Mouse (Mus musculus) lung, embryonic 15.5 days (tissue): ENCODE results near the gene Wee2. TPM values are rescaled to one million over a fixed set of nuclear protein-coding genes. Genes with fewer than 3 reads are reported as not detected.

Experiments
- ATAC-seq: fragments of 200-750 bp; cut with Nextera tagmentation; 2 replicates; pipeline ENCODE4 v1.8.0; 2017; ENCODE audit warnings: moderate number of reproducible peaks, borderline replicate concordance; ENCODE audit not compliant: low FRiP score, low TSS enrichment; ENCODE audit errors: extremely low read depth
- H3K27ac ChIP-seq: fragments of 300-500 bp; sonication (generic); 2 replicates; pipeline ENCODE4 v1.5.1; 2015; ENCODE audit warnings: moderate library complexity, mild to moderate bottlenecking, inconsistent platforms
- H3K27me3 ChIP-seq: fragments of 300-500 bp; sonication (generic); 2 replicates; pipeline ENCODE4 v1.6.1; 2015; ENCODE audit warnings: inconsistent platforms
- H3K36me3 ChIP-seq: fragments of 300-500 bp; sonication (generic); 2 replicates; pipeline ENCODE4 v1.6.1; 2015; ENCODE audit warnings: inconsistent platforms
- H3K4me1 ChIP-seq: fragments of 300-500 bp; sonication (generic); 2 replicates; pipeline ENCODE4 v1.6.1; 2015; ENCODE audit warnings: inconsistent platforms
- H3K4me2 ChIP-seq: fragments of 300-500 bp; sonication (generic); 2 replicates; pipeline ENCODE4 v1.6.1; 2015; ENCODE audit warnings: inconsistent platforms, mild to moderate bottlenecking, moderate library complexity
- H3K4me3 ChIP-seq: fragments of 300-500 bp; sonication (generic); 2 replicates; pipeline ENCODE4 v1.5.1; 2015; ENCODE audit warnings: mild to moderate bottlenecking, inconsistent platforms
- H3K9ac ChIP-seq: fragments of 300-500 bp; sonication (generic); 2 replicates; pipeline ENCODE4 v1.6.1; 2015; ENCODE audit warnings: inconsistent platforms
- H3K9me3 ChIP-seq: fragments of 300-500 bp; sonication (generic); 2 replicates; pipeline ENCODE4 v1.6.1; 2016; ENCODE audit warnings: inconsistent platforms
- WGBS: fragments of 180-500 bp; shearing (Covaris S2); methylation state at CpG from one replicate; pipeline ENCODE4 v1.1.7; 2015; 5-methylcytosine and 5-hydroxymethylcytosine counted together
- polyA plus RNA-seq: library from polyadenylated mRNA; unstranded; fragments of >200 nt; fragmentation: Nextera tagmentation; extraction: Ambion mirVana; gene quantifications from 2 replicates; pipeline ENCODE4 v1.2.1, GENCODE M21; 2015

Gene Wee2
- polyA plus RNA-seq, 1 experiment from 2014 or later = not detected

DNA sequence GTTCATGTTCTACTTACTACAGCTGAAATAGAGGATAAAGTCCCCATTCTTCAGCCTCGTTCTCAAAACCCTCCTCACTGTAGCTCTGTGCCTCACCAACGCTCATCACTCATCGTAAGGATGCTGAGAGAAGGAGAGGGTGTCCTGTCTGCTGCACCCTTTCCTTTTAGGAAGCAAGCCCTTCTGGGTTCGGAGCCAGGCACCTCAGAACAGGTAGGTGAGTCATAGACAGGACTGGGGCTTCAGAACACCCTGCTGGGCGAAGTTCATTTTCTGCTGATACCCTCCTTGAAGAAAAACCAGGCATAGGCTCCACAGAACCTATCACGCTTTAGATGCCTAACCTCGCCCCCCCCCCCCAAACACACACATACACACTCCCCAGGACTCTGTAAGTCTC is 11.4 kb upstream of the Wee2 start:
- Histone ChIP-seq H3K27me3 (no peaks in the 10 kb centered on the region), H3K9ac (no peak overlapping the region), H3K36me3 (no peaks in the 10 kb centered on the region), H3K4me2 (no peak overlapping the region), H3K4me3 (no peak overlapping the region), H3K4me1 (peaks cover 19% of the 10 kb centered on the region; the same call in 1 of the 2 replicates), H3K27ac (no peak overlapping the region), H3K9me3 (no peaks in the 10 kb centered on the region)
- WGBS = 78% methylated on average over 7 of the region's 7 CpGs
- ATAC-seq = no peak

DNA sequence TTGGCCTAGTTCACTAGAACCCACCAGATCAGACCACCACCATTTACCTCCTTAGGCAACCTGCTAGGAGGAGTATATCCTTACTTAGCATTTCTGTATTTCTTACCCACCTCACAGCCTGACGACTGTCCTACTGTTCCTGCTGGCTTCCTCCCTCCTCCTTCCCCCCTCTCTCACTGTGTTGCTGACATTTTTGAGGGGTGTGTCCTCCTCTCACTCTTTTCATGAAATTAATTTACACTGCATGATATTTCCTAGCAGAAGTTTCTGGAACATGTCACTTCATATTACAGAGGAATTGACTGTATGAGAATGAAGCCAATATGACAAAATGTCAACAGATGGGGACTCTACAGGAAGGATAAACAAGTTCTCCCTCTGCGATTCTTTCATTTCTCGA is 10.2 kb upstream of the Wee2 start:
- Histone ChIP-seq H3K36me3 (no peaks in the 10 kb centered on the region), H3K27ac (no peak overlapping the region), H3K9ac (no peak overlapping the region), H3K4me1 (peaks cover 19% of the 10 kb centered on the region; the same call in 1 of the 2 replicates), H3K9me3 (no peaks in the 10 kb centered on the region), H3K4me2 (no peak overlapping the region), H3K4me3 (no peak overlapping the region), H3K27me3 (no peaks in the 10 kb centered on the region)
- WGBS = 50% methylated on average over 3 of the region's 3 CpGs
- no peak for ATAC-seq

DNA sequence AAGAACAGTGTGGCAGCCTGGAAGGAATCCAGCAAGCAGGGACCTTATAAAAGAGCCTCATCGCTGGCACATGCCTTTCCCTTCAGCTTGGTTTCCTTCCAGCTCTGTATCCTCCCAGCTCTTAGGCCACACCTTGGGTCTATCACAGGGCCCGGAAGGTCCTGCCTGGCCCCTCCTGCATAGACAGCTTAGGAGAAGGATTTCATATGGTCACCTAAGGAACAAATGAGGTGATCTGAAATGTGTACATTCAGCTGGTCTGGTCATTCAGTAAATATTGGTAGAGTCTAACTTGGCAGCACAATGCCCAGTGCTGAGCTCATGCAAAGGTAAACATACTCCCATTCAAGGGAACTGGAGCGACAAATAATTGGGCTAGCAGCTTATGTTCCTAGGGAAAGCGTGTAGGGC is 9.4 kb upstream of the Wee2 start:
- peak; percentile 58; the same call in 1 of the 2 replicates for ATAC-seq
- Histone ChIP-seq H3K4me1 (peaks cover 19% of the 10 kb centered on the region), H3K4me3 (no peak overlapping the region), H3K9ac (no peak overlapping the region), H3K36me3 (no peaks in the 10 kb centered on the region), H3K4me2 (no peak overlapping the region), H3K27me3 (no peaks in the 10 kb centered on the region), H3K27ac (no peak overlapping the region; the same call in 1 of the 2 replicates), H3K9me3 (no peaks in the 10 kb centered on the region)
- WGBS = 45% methylated on average over 4 of the region's 4 CpGs

DNA sequence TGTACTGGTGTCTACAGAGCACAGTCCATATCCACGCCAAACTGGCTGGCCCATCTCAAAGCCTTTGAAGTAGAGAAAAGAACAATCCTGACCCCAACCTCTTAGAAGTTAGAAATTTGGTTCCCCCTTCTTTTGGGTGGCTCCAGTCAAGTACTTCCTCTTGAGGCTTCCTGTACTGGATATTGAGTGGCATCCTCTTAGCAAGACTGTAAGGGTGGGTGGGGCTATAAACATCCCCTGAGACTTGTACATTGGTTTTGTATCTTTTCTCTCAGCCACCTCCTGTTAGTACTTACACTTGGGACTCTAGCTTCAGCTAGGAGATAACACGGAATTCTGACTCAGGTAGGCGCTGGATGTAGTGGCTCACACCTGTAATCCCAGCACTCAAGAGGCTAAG is 8.6 kb upstream of the Wee2 start:
- Histone ChIP-seq H3K9me3 (no peaks in the 10 kb centered on the region), H3K36me3 (no peaks in the 10 kb centered on the region), H3K4me1 (peaks cover 25% of the 10 kb centered on the region), H3K9ac (no peak overlapping the region), H3K4me2 (no peak overlapping the region), H3K27ac (peak overlapping the region; percentile 45; the same call in 1 of the 2 replicates), H3K27me3 (no peaks in the 10 kb centered on the region), H3K4me3 (no peak overlapping the region)
- ATAC-seq = no peak
- WGBS = 70% methylated on average over 3 of the region's 3 CpGs

DNA sequence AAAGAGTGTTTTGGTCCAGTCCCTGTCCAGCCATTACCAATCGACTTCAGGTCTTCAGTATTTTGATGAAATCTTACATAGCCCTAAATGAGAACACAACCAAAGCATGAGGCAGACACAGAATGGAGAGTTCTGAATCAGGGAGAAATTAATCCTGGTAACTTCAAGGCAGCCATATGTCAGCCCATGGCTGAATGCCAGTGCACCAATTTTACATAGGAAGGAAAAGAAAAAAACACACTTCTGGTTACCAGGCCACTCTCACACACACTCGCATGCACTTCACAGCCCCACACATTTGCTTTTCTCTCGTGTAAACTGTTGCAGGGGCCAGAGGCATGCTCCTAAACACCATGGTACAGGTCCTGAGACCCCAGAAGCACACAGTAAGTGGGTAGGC is 8.0 kb upstream of the Wee2 start:
- Histone ChIP-seq H3K27ac (no peak overlapping the region), H3K4me3 (no peak overlapping the region), H3K36me3 (no peaks in the 10 kb centered on the region), H3K4me2 (no peak overlapping the region), H3K9ac (no peak overlapping the region), H3K9me3 (no peaks in the 10 kb centered on the region), H3K4me1 (peaks cover 25% of the 10 kb centered on the region), H3K27me3 (no peaks in the 10 kb centered on the region)
- 59% methylated on average over 3 of the region's 3 CpGs for WGBS
- ATAC-seq = no peak

DNA sequence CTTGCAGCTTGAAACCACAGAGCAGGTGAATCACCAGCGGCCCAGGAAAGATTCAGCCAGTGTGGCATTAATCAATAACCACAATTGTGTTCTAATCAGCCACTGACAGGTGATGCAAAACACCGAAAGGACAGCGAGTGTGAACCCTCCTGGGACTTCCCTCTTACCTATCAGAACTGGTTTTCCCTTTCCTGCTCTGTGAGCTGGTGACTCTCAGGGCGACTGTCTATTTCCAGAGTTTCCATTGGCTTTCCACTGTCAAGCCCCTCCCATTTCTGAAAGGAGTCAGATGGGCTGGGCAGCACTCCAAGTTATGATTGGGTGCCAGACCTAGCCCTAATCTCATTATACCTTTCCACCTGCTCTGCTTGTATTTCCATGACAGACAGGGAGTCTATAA is 7.5 kb upstream of the Wee2 start:
- Histone ChIP-seq H3K4me3 (no peak overlapping the region), H3K4me1 (peaks cover 28% of the 10 kb centered on the region), H3K9ac (no peak overlapping the region), H3K36me3 (no peaks in the 10 kb centered on the region), H3K27ac (no peak overlapping the region), H3K27me3 (no peaks in the 10 kb centered on the region), H3K9me3 (no peaks in the 10 kb centered on the region), H3K4me2 (no peak overlapping the region)
- 43% methylated on average over 4 of the region's 4 CpGs for WGBS
- no peak for ATAC-seq

DNA sequence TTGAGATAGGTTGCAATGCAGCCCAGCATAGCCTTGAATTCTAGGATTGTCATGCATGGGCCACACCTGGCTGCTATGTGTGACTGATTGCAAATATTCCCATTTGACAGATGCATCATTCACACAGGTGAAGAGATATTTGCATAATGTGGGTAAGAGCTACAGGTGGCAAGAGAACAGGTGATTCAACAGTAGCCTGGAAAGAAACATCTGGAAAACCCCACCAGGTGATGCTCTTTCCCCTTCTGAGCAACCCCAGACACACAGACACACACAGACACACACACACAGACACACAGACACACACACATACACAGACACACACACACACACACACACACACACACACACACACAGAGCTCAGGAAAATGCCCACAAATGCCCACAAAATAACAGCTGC is 7.1 kb upstream of the Wee2 start:
- H3K9me3 ChIP-seq = no peaks in the 10 kb centered on the region
- ATAC-seq = no peak

DNA sequence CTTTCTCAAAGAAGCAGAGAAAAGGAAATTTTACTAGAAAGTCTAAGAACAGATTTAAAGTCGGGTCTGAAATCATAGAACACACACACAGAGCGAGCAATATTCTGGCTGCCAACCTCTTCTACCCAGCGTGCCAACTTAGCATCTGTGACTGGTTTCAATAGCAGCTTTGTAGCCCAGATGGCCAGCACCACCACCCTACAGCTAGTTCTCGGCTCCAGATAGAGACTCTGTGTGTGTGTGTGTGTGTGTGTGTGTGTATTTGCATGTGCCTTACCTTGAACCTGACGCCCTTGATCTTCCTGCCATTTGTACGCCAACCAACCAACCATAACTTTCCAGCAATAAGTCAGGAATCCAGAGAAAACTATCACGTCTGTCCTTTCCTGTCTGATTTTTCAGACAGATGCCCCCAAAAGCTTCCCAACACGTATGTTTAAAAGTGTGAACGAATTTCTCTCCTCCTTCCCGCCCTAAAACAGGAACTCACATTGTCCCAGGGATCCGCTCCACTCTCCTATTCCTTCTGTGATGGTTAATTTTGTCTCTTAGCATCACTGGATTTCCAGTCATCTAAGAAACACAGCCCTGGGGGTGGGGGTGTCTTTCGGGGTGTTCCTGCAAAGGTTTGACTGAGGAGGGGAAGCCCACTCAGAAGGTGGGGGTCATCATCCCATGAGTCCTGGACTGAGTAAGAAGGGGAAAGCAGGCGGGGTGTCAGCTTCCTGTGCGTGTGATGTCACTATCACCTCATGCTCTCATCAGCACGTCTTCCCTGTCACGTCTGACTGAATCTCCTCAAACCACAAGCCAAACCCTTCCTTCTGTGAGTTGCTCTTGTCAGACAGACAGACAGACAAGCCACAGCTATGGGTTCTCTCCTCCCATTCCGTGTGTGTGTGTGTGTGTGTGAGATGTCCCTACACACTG is 6.3 kb upstream of the Wee2 start:
- no peak for ATAC-seq
- Histone ChIP-seq H3K9ac (no peak overlapping the region), H3K36me3 (no peaks in the 10 kb centered on the region), H3K4me1 (peaks cover 30% of the 10 kb centered on the region), H3K4me3 (no peak overlapping the region), H3K27me3 (peaks cover 5% of the 10 kb centered on the region; the same call in 1 of the 2 replicates), H3K9me3 (no peaks in the 10 kb centered on the region), H3K27ac (no peak overlapping the region), H3K4me2 (no peak overlapping the region)
- 86% methylated on average over 17 of the region's 17 CpGs for WGBS

More for the DNA sequence above, 7.1 kb upstream of the Wee2 start:
- H3K4me3 ChIP-seq = no peak overlapping the region
- H3K9ac ChIP-seq = no peak overlapping the region
- H3K27ac ChIP-seq = no peak overlapping the region
- H3K4me2 ChIP-seq = no peak overlapping the region
- H3K4me1 ChIP-seq = peaks cover 30% of the 10 kb centered on the region
- H3K36me3 ChIP-seq = no peaks in the 10 kb centered on the region
- no peaks in the 10 kb centered on the region; the same call in 1 of the 2 replicates for H3K27me3 ChIP-seq

DNA sequence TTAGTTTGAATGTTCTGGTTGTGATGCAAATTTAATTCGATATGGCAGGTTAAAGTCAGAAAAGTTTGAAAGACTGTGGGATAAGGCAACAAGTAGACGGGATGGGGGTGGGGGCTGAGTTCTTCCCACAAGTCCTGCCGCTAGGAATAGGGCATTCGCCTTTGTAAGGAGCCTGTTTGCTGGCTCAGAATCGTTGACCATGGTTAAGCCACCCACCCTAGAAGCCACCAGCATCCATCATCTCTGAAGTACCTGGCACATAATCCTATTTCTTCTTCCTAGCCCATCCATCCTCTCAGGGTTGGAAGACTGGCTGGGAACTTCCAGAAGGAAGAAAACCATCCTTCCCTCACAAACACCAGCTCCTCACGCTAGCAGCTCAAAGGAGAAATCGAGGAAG is 4.2 kb upstream of the Wee2 start:
- WGBS = 14% methylated on average over 7 of the region's 7 CpGs
- H3K4me1 ChIP-seq = peaks cover 25% of the 10 kb centered on the region
- no peaks in the 10 kb centered on the region for H3K36me3 ChIP-seq
- no peak overlapping the region for H3K27ac ChIP-seq
- H3K27me3 ChIP-seq = peaks cover 8% of the 10 kb centered on the region; the same call in 1 of the 2 replicates
- peak overlapping the region; percentile 83 for H3K9ac ChIP-seq
- no peaks in the 10 kb centered on the region for H3K9me3 ChIP-seq
- no peak for ATAC-seq
- H3K4me2 ChIP-seq = peak overlapping the region; percentile 93
- peak overlapping the region; percentile 91 for H3K4me3 ChIP-seq

DNA sequence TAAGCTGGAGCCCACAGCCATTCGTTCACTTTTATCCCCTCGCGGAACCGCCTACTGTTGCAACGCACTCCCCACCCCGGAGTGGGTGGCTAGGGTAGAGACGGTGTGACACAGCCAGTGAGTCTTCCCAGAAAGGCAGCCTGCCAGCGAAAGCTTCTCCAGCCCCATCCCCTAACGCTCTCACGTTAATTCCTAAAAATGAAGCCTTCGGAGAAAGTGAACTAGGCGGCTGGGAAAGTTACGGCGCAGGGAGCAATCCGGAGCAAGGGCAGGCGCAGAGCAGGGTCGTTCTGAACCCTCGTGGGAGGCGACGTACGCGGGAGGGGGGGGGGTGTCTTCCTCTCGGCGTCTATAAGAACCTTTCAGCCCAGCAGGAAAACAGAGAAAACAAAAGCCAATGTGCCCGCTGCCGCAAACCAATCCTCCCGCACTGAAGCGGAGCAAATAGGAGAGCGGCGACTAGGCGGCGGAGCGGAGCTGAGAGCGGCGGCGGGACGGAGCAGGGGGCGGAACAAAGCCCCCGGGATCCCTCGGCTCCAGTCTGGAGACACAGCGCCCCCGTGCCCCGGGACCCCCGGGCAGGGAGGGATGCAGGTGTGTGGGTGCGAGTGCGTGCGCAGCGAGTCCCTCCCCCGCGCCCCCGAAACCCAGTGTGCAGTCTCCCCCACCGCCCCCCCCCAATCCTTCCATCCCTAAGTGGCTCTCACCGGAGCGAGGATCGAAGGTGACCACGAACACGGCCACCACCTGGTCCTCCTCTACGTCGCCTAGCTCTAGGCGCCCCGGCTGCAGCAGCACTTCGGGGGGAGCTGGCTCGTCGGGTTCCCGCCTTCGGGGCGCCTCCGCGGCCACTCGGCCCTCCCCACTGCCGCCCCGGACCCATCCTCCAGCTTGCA is 3.5 kb upstream of the Wee2 start:
- peak overlapping the region; percentile 91 for H3K4me3 ChIP-seq
- H3K4me2 ChIP-seq = peak overlapping the region; percentile 93
- H3K9me3 ChIP-seq = no peaks in the 10 kb centered on the region
- peak; percentile 51 for ATAC-seq
- H3K36me3 ChIP-seq = no peaks in the 10 kb centered on the region
- H3K27me3 ChIP-seq = peaks cover 11% of the 10 kb centered on the region; the same call in 1 of the 2 replicates
- 1% methylated on average over 60 of the region's 72 CpGs for WGBS
- peak overlapping the region; percentile 83 for H3K9ac ChIP-seq
- peaks cover 18% of the 10 kb centered on the region for H3K4me1 ChIP-seq
- H3K27ac ChIP-seq = peak overlapping the region; percentile 71

DNA sequence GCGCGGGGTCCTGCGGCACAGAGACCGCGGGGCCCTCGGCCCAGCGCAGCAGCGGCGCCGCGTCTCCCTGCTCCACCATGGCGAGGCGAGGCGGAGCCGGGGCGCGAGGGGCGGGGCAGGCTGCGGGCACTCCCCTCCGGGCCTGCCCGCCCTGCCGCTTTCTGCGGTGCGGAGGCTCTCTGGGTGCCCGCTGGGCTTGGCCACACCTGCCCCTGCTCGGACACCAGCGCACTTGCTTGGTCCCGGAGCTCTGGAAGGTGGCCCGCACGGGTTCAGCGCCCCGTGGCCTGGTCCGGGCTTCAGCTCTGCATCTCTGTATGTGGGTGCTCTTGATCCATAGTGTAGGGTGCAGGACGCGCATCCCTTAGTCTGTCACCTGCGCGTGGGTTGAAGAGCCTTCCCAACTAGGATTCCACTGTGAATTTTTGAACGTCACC is 2.8 kb upstream of the Wee2 start, which contains the start of gene E330009J07Rik:
TSS of gene E330009J07Rik (minus strand) at position 89 of the 437 bp plus-strand sequence.
- Histone ChIP-seq H3K9me3 (no peaks in the 10 kb centered on the region), H3K4me2 (peak within 1 kb of the TSS; percentile 93), H3K36me3 (no peaks in the 10 kb centered on the region), H3K27me3 (peaks cover 12% of the 10 kb centered on the region; the same call in 1 of the 2 replicates), H3K9ac (peak within 1 kb of the TSS; percentile 83), H3K4me1 (peaks cover 11% of the 10 kb centered on the region), H3K4me3 (peak within 1 kb of the TSS; percentile 91), H3K27ac (peak within 1 kb of the TSS; percentile 71)
- under 1% methylated on average over 38 of the region's 38 CpGs for WGBS
- ATAC-seq = peak; percentile 93
